Mouse (Mus musculus) spleen, adult 2 months (tissue): ENCODE results near the gene Clip4. TPM values are rescaled to one million over a fixed set of nuclear protein-coding genes. Genes with fewer than 3 reads are reported as not detected.

Source experiments
- DNase-seq, 2 experiments: peaks; one replicate each; pipeline versions ENCODE4 v3.0.0 to v3.0.0-alpha.2; 2012 to 2021; ENCODE audit warnings: low spot score in 2 of 2, low read depth in 1 of 2
- H3K27ac ChIP-seq: fragments of 200-500 bp; 2 replicates; pipeline ENCODE4 v1.5.1; 2012; ENCODE audit warnings: low read length, inconsistent platforms; ENCODE audit not compliant: insufficient read depth
- H3K27me3 ChIP-seq: fragments of 200-500 bp; 2 replicates; pipeline ENCODE4 v1.6.1; 2012; ENCODE audit warnings: mild to moderate bottlenecking, moderate library complexity, low read length, inconsistent platforms; ENCODE audit not compliant: control insufficient read depth, insufficient read depth
- H3K36me3 ChIP-seq: fragments of 200-500 bp; 2 replicates; pipeline ENCODE4 v1.6.1; 2012; ENCODE audit warnings: mild to moderate bottlenecking, low read length, inconsistent platforms; ENCODE audit not compliant: control insufficient read depth, insufficient read depth
- H3K4me1 ChIP-seq: fragments of 200-500 bp; 2 replicates; pipeline ENCODE4 v1.6.1; 2011; ENCODE audit warnings: inconsistent platforms; ENCODE audit not compliant: control insufficient read depth, insufficient read depth, insufficient read length
- H3K4me3 ChIP-seq: fragments of 200-500 bp; 2 replicates; pipeline ENCODE4 v1.5.1; 2011; ENCODE audit warnings: mild to moderate bottlenecking, inconsistent platforms; ENCODE audit not compliant: insufficient read depth, insufficient read length; ENCODE audit errors: extremely low read depth
- CTCF ChIP-seq: fragments of 200-500 bp; IDR thresholded peaks from 2 replicates; pipeline ENCODE4 v1.5.1; 2011; ENCODE audit warnings: mild to moderate bottlenecking, inconsistent platforms; ENCODE audit not compliant: insufficient read depth, insufficient read length, insufficient replicate concordance; ENCODE audit errors: extremely low read depth
- POLR2A ChIP-seq: fragments of 200-500 bp; IDR thresholded peaks from 2 replicates; pipeline ENCODE4 v1.6.1; 2011; ENCODE audit warnings: low read depth, low read length, inconsistent platforms
- WGBS: fragments of 180-500 bp; shearing (Covaris S2); methylation state at CpG from one replicate; pipeline ENCODE4 v1.1.7; 2018; 5-methylcytosine and 5-hydroxymethylcytosine counted together
- polyA plus RNA-seq: library from polyadenylated mRNA; depleted of rRNA; stranded (reverse); fragments of >200 nt; gene quantifications from 2 replicates; pipeline ENCODE4 v1.2.3, GENCODE M21; 2012

Clip4 gene
- polyA plus RNA-seq, 1 experiment, result 0.69 TPM

DNA sequence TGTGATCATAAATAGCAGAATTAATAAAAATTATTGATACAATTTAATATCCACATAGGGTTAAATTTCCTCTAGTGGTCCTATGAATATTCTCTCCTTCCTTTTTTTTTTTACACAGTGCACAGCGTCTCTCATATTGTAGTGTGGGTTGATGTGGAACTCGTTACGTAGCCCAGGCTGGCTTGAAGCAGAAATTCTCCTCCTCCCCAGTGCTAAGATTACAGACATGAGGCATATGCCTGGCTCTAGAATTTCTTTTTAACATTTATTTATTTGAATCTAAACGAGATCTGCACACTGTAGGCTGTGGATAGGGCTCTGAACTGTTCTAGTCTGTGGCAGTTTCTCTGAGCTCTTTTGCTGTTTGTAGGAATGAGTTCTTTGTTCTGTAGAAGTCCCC is 7.0 kb downstream of the Clip4 start:
- Histone ChIP-seq H3K4me3 (no peak overlapping the region), H3K4me1 (no peaks in the 10 kb centered on the region), H3K36me3 (no peaks in the 10 kb centered on the region), H3K27ac (no peak overlapping the region), H3K27me3 (no peaks in the 10 kb centered on the region)
- TF ChIP-seq CTCF (no peak), POLR2A (no peak)
- no peak for DNase-seq
- WGBS, result 67% methylated on average over 4 of the region's 4 CpGs

DNA sequence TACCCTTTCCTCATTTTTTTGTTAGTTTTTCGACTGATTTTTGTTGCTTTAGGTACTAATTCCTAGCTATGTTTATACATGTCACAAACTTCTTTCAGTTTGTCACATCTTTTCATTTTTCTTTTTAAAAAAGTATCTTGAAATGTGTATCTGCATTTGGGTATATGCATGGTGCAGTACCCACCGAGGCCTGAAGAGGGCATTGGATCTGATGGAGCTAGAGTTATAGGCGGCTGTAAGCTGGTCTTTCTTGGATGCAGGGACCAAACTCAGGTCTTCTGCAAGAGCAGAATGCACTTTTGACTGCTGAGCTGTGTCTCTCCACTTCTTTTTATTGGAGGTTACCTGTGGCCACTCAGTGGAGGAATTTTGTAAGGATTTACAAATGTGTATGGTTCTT is 10.4 kb downstream of the Clip4 start:
- DNase-seq, result no peak
- TF ChIP-seq POLR2A (no peak), CTCF (no peak)
- Histone ChIP-seq H3K36me3 (no peaks in the 10 kb centered on the region), H3K27ac (no peak overlapping the region), H3K27me3 (peaks cover 4% of the 10 kb centered on the region; the same call in 1 of the 2 replicates), H3K4me3 (no peak overlapping the region), H3K4me1 (no peaks in the 10 kb centered on the region)
- WGBS, result 77% methylated on average over 3 of the region's 3 CpGs

DNA sequence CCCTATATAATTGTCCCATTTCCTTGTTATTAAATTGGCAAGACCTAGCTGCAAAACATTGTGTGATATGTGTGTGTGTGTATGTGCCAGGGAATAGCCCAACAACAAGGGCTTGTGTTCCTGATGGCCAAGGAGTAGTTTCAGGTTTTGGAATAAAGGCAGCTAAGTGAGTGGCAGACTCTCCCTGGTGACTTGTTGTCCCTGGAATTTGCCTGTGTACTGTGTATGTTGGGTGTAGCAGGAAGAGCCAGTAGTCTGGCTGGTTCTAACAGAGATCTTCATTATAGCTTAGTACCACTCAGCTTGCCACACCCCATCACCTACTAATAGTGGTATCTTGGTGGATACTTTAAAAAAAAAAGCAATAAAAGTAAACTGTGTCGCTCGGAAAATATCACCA is 12.2 kb downstream of the Clip4 start:
- TF ChIP-seq CTCF (no peak), POLR2A (no peak)
- Histone ChIP-seq H3K36me3 (no peaks in the 10 kb centered on the region), H3K4me1 (no peaks in the 10 kb centered on the region), H3K27me3 (peaks cover 4% of the 10 kb centered on the region; the same call in 1 of the 2 replicates), H3K27ac (no peak overlapping the region), H3K4me3 (no peak overlapping the region)
- no peak for DNase-seq
- WGBS, result 95% methylated on average over 2 of the region's 2 CpGs

DNA sequence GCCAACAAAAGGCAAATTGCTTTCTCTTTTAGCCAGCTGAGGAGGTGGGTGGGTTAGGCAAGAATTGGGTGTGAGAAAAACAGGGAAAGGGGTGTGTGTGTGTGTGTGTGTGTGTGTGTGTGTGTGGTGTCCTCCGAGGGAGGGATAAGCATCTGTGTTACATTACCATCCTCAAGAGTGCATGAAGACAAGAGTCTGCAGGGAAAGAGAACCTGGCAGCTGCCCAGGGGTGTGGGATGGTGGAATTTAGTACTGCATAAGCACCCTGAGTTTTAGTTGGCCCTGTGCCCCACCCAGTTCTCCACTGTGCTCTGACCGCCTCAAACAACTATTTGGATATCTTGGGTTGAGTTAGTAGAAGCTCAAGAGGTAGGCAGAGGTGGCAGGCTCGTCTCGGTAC is 12.7 kb downstream of the Clip4 start:
- H3K4me1 ChIP-seq, result no peaks in the 10 kb centered on the region
- H3K27me3 ChIP-seq, result peaks cover 4% of the 10 kb centered on the region; the same call in 1 of the 2 replicates
- no peak overlapping the region for H3K27ac ChIP-seq
- WGBS, result 82% methylated on average over 4 of the region's 4 CpGs
- no peaks in the 10 kb centered on the region for H3K36me3 ChIP-seq
- no peak for DNase-seq
- no peak overlapping the region for H3K4me3 ChIP-seq
- TF ChIP-seq CTCF (no peak), POLR2A (no peak)

DNA sequence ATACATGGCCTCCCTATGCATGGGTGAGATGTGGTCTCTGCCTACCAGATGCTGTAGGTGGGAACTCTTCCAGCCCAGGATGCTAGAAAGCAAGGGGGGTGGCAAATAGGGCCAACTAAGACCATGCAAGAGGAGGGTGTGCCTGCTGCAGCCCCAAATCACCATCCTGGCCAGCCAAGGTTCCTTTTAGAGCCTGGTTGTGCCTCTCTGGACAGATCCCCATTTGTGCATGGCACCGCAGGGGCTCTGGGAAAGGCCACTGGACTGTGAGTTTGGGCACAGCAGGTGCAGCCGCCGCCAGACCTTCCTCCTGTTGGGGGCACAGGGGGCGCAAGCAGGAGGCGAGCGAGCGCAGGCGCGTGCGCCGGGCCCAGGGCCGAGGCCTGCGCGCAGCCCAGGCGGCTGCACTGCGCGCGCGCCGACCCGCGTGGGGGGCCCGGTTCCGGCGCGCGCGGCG is 14.0 kb downstream of the Clip4 start:
- Histone ChIP-seq H3K4me3 (no peak overlapping the region), H3K27me3 (peaks cover 4% of the 10 kb centered on the region; the same call in 1 of the 2 replicates), H3K27ac (no peak overlapping the region), H3K36me3 (no peaks in the 10 kb centered on the region), H3K4me1 (no peaks in the 10 kb centered on the region)
- DNase-seq, result no peak
- TF ChIP-seq POLR2A (no peak), CTCF (no peak)
- WGBS, result 2% methylated on average over 29 of the region's 29 CpGs

DNA sequence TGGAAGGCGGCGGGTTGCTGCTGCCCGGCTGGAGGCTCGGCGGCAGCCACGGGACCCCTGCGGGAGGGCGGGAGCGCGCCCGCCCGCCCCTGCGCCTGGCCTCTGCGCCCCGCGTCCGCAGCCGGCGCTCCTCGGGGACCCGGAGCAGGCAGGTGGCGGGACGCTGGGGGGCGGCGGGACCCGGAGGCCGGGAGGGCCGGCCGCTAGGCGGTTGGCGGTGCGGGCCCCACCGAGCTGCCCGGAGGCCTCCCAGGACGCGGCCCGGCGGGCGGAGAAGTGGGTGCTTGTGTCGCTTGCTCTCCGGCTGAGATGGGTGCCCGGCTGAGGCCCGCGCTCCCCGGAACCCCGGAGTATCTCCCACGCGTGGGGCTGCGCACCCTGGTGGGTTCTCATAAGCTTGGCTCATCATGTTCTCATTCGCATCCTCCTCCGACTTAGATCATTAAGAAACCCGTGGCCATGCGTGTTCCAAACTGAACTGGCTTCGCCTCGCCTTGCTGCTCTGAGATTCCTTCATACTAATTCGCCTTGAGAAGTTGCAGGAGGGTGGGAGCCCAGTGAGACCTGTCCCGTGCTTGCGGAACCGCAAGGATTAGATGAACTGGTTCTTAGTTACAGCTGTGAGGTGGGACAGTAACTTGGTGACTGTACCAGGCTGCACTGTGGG is 14.6 kb downstream of the Clip4 start:
- 2% methylated on average over 49 of the region's 59 CpGs for WGBS
- no peak for DNase-seq
- no peak overlapping the region for H3K27ac ChIP-seq
- peaks cover 4% of the 10 kb centered on the region; the same call in 1 of the 2 replicates for H3K27me3 ChIP-seq
- no peaks in the 10 kb centered on the region for H3K4me1 ChIP-seq
- no peaks in the 10 kb centered on the region for H3K36me3 ChIP-seq
- H3K4me3 ChIP-seq, result no peak overlapping the region
- TF ChIP-seq CTCF (no peak), POLR2A (no peak)

DNA sequence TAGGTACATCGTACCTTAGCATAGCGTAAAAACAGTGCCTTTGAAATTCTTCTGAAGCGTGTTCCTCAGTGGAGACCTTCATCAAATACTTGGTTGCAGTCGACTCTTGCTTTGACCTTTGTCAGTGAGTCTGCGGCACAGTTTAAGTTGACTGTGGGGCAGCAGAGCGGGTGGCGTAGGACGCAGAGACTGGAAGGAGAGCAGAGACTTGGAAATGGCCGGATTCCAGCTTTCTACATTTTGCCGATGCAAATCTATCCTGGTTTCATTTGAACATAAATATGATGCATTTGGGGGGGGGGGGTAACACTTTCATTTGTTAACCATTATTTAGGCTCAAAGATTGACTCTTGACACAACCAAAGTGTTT is 15.1 kb downstream of the Clip4 start:
- no peak overlapping the region for H3K4me3 ChIP-seq
- H3K27me3 ChIP-seq, result peaks cover 4% of the 10 kb centered on the region; the same call in 1 of the 2 replicates
- no peaks in the 10 kb centered on the region for H3K4me1 ChIP-seq
- no peaks in the 10 kb centered on the region for H3K36me3 ChIP-seq
- DNase-seq, result no peak
- TF ChIP-seq CTCF (no peak), POLR2A (no peak)
- no peak overlapping the region for H3K27ac ChIP-seq
- 48% methylated on average over 10 of the region's 10 CpGs for WGBS
